Mouse (Mus musculus) stomach, embryonic 16.5 days (tissue): ENCODE measurements around the gene Cpox. TPM values are rescaled to one million over a fixed set of nuclear protein-coding genes. Genes with fewer than 3 reads are reported as not detected.

Experiments used
- ATAC-seq: fragments of 200-750 bp; cut with Nextera tagmentation; 2 replicates; pipeline ENCODE4 v1.8.0; 2017; ENCODE audit warnings: moderate number of reproducible peaks, moderate TSS enrichment; ENCODE audit not compliant: insufficient read depth, low FRiP score
- H3K27ac ChIP-seq: fragments of 300-500 bp; sonication (generic); 2 replicates; pipeline ENCODE4 v1.5.1; 2014; ENCODE audit warnings: low read length
- H3K27me3 ChIP-seq: fragments of 300-500 bp; sonication (generic); 2 replicates; pipeline ENCODE4 v1.6.1; 2014; ENCODE audit warnings: low read length, control low read depth, mixed read lengths; ENCODE audit not compliant: control insufficient read depth, insufficient read depth
- H3K36me3 ChIP-seq: fragments of 300-500 bp; sonication (generic); 2 replicates; pipeline ENCODE4 v1.6.1; 2014; ENCODE audit warnings: low read length; ENCODE audit not compliant: control insufficient read depth, insufficient read depth
- H3K4me1 ChIP-seq: fragments of 300-500 bp; sonication (generic); 2 replicates; pipeline ENCODE4 v1.6.1; 2014; ENCODE audit warnings: low read length, control low read depth, mixed read lengths; ENCODE audit not compliant: control insufficient read depth, insufficient read depth
- H3K4me2 ChIP-seq: fragments of 300-500 bp; sonication (generic); 2 replicates; pipeline ENCODE4 v1.6.1; 2014; ENCODE audit warnings: low read depth, low read length, mixed read lengths
- H3K4me3 ChIP-seq: fragments of 300-500 bp; sonication (generic); replicated peaks from 2 replicates; pipeline ENCODE4 v1.5.1; 2014; ENCODE audit warnings: mild to moderate bottlenecking, low read length
- H3K9ac ChIP-seq: fragments of 300-500 bp; sonication (generic); 2 replicates; pipeline ENCODE4 v1.6.1; 2014; ENCODE audit warnings: low read length
- H3K9me3 ChIP-seq: fragments of 300-500 bp; sonication (generic); replicated peaks from 2 replicates; pipeline ENCODE4 v1.6.1; 2016; ENCODE audit warnings: low read length, control low read depth; ENCODE audit not compliant: control insufficient read depth
- WGBS: fragments of 180-500 bp; shearing (Covaris S2); extraction: QIAGEN DNeasy Blood & Tissue Kit; methylation state at CpG from one replicate; pipeline ENCODE4 v1.1.7; 2014; 5-methylcytosine and 5-hydroxymethylcytosine counted together
- polyA plus RNA-seq: library from polyadenylated mRNA; unstranded; fragments of >200 nt; fragmentation: Nextera tagmentation; extraction: Ambion mirVana; gene quantifications from 2 replicates; pipeline ENCODE4 v1.2.1, GENCODE M21; 2015

Gene Cpox
- polyA plus RNA-seq, 1 experiment from 2014 or later = 40.4 TPM

GRCm38 (mm10) chr16:58637448-58637847 lies 32.6 kb upstream of the Cpox start:
- no peak overlapping the region for H3K9ac ChIP-seq
- no peak overlapping the region for H3K27ac ChIP-seq
- no peak overlapping the region for H3K4me2 ChIP-seq
- H3K27me3 ChIP-seq = no peaks in the 10 kb centered on the region
- H3K36me3 ChIP-seq = no peaks in the 10 kb centered on the region
- H3K4me3 ChIP-seq = no peak overlapping the region
- 72% methylated on average over 4 of the region's 4 CpGs for WGBS
- no peaks in the 10 kb centered on the region for H3K4me1 ChIP-seq
- no peaks in the 10 kb centered on the region for H3K9me3 ChIP-seq
- no peak for ATAC-seq

DNA sequence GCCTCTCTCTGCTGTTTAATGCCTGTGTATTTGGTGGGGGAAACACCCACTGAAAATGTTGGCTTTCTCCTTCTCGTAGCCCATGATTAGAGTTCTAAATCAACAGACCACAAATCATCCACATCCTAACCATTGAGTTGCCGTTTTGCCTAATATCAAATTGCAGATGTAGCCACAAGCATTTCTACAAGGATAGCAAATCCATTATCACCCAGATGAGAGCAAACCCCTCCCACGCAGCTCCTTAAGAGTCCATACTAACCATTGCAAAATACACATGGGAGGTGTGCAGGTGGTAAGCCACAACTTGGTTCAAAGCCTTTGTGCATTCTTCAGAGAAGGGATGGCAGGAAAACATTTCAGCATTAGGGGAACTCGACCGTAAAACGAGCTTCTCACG lies 32.1 kb upstream of the Cpox start:
- Histone ChIP-seq H3K9ac (no peak overlapping the region), H3K36me3 (no peaks in the 10 kb centered on the region), H3K27ac (no peak overlapping the region), H3K9me3 (no peaks in the 10 kb centered on the region), H3K4me3 (no peak overlapping the region), H3K4me2 (no peak overlapping the region), H3K27me3 (no peaks in the 10 kb centered on the region), H3K4me1 (no peaks in the 10 kb centered on the region)
- 76% methylated on average over 7 of the region's 7 CpGs for WGBS
- ATAC-seq = no peak

DNA sequence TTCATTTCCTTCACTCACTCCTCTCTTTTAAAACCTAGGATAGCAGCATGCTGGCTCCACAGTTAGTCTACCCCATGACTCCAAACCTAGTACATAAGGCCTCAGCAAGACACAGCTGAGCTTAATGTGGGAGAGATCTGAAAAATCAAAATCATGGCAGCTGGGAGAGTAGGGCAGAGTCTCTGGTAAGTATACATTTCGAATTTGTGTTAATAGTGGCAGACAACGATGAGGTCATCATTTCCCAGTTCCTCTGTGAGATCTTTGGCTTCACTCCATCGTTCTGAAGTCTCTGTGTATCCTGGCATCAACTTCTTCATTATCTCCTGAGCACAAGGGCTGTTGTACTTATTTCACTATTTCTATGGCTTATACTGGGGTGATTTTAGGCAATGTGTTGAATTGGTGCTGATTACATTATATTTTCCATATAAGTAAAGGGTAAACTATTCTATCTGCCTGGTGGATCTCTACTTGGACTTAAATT lies 31.4 kb upstream of the Cpox start, which contains the start of gene E330017A01Rik:
Gene E330017A01Rik (minus strand): TSS at position 51 of the 487 bp plus-strand sequence.
- H3K4me3 ChIP-seq = no peak within 1 kb of the TSS
- H3K27ac ChIP-seq = no peak within 1 kb of the TSS
- H3K9ac ChIP-seq = no peak within 1 kb of the TSS
- ATAC-seq = no peak
- H3K27me3 ChIP-seq = no peaks in the 10 kb centered on the region
- no peaks in the 10 kb centered on the region for H3K9me3 ChIP-seq
- WGBS = 66% methylated on average over 3 of the region's 3 CpGs
- no peak within 1 kb of the TSS for H3K4me2 ChIP-seq
- H3K4me1 ChIP-seq = no peaks in the 10 kb centered on the region
- H3K36me3 ChIP-seq = no peaks in the 10 kb centered on the region

DNA sequence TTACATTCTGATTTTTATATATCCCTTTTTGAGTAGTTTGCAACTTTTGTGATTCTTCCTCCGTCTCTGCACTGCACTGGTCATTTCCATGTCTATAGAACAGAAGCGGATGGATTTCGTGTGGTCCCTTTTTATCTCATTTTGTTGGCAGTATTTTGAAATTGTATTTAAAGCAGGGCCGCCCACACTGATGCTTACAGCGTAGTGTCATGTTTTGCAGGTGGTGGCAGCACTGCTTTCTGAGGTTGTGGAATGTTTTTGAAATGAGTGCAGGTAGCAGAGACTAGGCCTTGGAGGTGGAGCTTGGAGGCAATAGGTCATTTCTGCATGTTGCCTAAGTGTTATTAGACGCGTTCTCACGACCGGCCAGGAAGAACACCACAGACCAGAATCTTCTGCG lies 20.1 kb upstream of the Cpox start:
- no peak overlapping the region for H3K4me2 ChIP-seq
- H3K27me3 ChIP-seq = no peaks in the 10 kb centered on the region

DNA sequence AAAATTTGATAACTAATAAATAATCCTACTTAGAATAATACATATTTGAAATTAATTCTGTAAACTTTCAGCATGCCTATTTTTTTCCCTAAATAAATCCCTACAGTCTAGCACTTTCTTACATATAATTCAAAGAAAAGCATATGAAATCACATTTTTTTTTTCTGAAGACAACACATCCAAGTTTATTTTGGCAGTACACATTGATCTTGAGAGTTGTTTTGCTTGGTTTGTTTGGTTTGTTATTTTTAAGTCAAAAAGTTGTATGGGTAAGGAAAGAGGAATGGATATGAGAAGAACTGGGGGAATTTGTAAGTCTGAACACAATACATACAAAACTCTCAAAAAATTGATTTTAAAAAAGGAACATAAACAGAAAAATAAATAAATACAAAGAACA lies 14.3 kb upstream of the Cpox start:
- H3K9me3 ChIP-seq = no peaks in the 10 kb centered on the region
- no peak for ATAC-seq

More for the DNA sequence above, 20.1 kb upstream of the Cpox start:
- no peak overlapping the region for H3K9ac ChIP-seq
- H3K36me3 ChIP-seq = no peaks in the 10 kb centered on the region
- no peaks in the 10 kb centered on the region for H3K4me1 ChIP-seq
- H3K4me3 ChIP-seq = no peak overlapping the region
- 92% methylated on average over 10 of the region's 10 CpGs for WGBS
- H3K27ac ChIP-seq = no peak overlapping the region
- no peak for ATAC-seq
- H3K9me3 ChIP-seq = no peaks in the 10 kb centered on the region

DNA sequence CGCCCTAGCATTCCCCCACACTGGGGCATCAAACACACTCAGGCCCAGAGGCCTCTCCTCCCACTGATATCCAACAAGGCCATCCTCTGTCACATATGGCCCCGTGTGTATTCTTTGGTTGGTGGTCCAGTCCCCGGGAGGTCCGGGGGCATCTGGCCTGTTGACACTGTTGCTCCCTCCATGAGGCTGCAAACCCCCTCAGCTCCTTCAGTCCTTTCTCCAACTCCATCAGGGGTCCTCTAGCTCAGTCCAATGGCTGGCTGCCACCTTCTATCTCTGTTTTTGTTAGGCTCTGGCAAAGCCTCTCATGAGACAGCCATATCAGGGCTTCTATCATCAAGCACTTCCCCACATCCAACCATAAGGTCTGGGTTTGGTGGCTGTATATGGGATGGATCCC lies 13.6 kb upstream of the Cpox start:
- no peaks in the 10 kb centered on the region for H3K4me1 ChIP-seq
- no peak overlapping the region for H3K27ac ChIP-seq
- no peaks in the 10 kb centered on the region for H3K36me3 ChIP-seq
- no peak overlapping the region for H3K9ac ChIP-seq
- no peak overlapping the region for H3K4me2 ChIP-seq
- no peaks in the 10 kb centered on the region for H3K27me3 ChIP-seq
- no peak for ATAC-seq
- WGBS = 79% methylated on average over 4 of the region's 4 CpGs
- H3K9me3 ChIP-seq = no peaks in the 10 kb centered on the region
- H3K4me3 ChIP-seq = no peak overlapping the region

More for the DNA sequence above, 14.3 kb upstream of the Cpox start:
- Histone ChIP-seq H3K4me1 (no peaks in the 10 kb centered on the region), H3K27me3 (no peaks in the 10 kb centered on the region), H3K27ac (no peak overlapping the region), H3K4me2 (no peak overlapping the region), H3K36me3 (no peaks in the 10 kb centered on the region), H3K9ac (no peak overlapping the region), H3K4me3 (no peak overlapping the region)

DNA sequence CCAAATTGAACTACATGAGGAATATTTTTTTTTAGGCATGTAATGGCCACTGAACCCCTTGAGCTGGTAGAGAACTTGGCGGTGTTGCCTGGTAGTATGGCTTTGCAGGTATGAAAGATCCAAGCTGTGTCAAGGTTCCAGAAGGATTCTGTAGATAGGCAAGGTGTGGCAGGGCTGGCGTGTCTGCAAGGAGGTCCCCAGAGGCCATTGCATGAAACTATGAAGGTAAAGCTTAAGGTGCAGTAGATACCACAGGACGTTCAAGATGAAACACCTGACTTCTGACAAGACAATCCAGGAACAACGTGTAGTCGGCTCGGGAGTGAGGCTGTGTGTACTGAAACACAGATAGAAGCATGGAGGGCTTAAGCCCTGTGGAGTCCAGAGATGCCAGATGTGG lies 11.4 kb upstream of the Cpox start:
- Histone ChIP-seq H3K9ac (no peak overlapping the region), H3K4me2 (no peak overlapping the region), H3K27ac (no peak overlapping the region), H3K4me3 (no peak overlapping the region), H3K9me3 (no peaks in the 10 kb centered on the region), H3K36me3 (no peaks in the 10 kb centered on the region), H3K27me3 (no peaks in the 10 kb centered on the region), H3K4me1 (no peaks in the 10 kb centered on the region)
- WGBS = 88% methylated on average over 6 of the region's 6 CpGs
- no peak for ATAC-seq

DNA sequence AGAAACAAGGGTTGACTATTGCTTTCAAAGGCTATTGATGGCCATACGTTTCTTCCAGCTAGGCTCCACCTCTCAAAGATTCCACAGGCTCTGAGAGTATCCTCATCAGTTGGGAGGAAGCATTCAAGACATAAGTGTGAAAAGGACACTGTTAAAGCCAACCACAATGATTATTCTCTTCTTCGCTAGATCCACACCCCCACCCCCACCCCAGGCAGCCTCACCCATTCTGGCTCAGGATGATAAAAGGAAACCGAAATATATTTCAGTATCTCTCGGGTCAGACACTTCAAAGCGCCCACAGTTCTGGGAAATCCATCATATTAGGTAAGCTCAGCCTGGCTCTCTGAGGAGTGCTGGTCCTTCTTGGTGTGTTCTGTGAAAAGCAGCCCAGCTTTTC lies 8.3 kb upstream of the Cpox start:
- ATAC-seq = no peak
- Histone ChIP-seq H3K27ac (no peak overlapping the region), H3K36me3 (no peaks in the 10 kb centered on the region), H3K4me3 (no peak overlapping the region), H3K9ac (no peak overlapping the region), H3K27me3 (no peaks in the 10 kb centered on the region), H3K4me1 (no peaks in the 10 kb centered on the region), H3K9me3 (no peaks in the 10 kb centered on the region), H3K4me2 (no peak overlapping the region)
- WGBS = 70% methylated on average over 5 of the region's 5 CpGs

GRCm38 (mm10) chr16:58662287-58662791 lies 7.8 kb upstream of the Cpox start:
- no peak overlapping the region for H3K9ac ChIP-seq
- H3K4me2 ChIP-seq = no peak overlapping the region
- H3K4me1 ChIP-seq = no peaks in the 10 kb centered on the region
- H3K27me3 ChIP-seq = no peaks in the 10 kb centered on the region
- H3K27ac ChIP-seq = no peak overlapping the region
- H3K4me3 ChIP-seq = no peak overlapping the region
- no peaks in the 10 kb centered on the region for H3K36me3 ChIP-seq
- H3K9me3 ChIP-seq = no peaks in the 10 kb centered on the region
- no peak for ATAC-seq

DNA sequence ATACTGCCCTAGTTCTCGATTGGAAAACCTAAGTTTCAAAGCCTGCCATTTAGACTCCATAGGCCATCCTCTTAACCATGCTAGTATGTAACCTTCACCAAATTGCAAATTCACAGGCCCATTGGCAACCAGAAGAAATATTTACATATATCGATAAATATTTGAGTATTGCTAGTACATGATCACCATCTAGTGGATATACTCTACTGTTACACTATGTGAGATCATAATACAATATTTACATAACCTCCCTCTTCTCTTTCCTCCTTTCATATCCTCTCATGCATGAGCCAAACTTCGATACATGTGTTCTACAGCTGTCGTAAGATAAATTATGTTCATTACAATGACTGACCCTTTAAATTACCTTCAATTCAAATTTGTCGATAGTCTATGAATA lies 7.1 kb upstream of the Cpox start:
- WGBS = 42% methylated on average over 5 of the region's 5 CpGs
- no peaks in the 10 kb centered on the region for H3K36me3 ChIP-seq
- no peaks in the 10 kb centered on the region for H3K9me3 ChIP-seq
- no peak overlapping the region for H3K9ac ChIP-seq
- peak; percentile 56; the same call in 1 of the 2 replicates for ATAC-seq
- H3K4me3 ChIP-seq = no peak overlapping the region
- no peaks in the 10 kb centered on the region for H3K4me1 ChIP-seq
- H3K27ac ChIP-seq = no peak overlapping the region
- no peaks in the 10 kb centered on the region for H3K27me3 ChIP-seq
- no peak overlapping the region for H3K4me2 ChIP-seq
